Mouse (Mus musculus): ENCODE data around the gene Zkscan5. TPM values are rescaled to one million over a fixed set of nuclear protein-coding genes. Genes with fewer than 3 reads are reported as not detected.

Zkscan5 gene
- 1 to 10 TPM; 1.1 to 8.7 TPM for polyA plus RNA-seq (2012; fragmentation: generic; extraction: Trizol)

GRCm38 (mm10) chr5:145203936-145204691, at the start of gene Zkscan5:
TSS of gene Zkscan5 (plus strand) at chr5:145204562.

GRCm38 (mm10) chr5:145166536-145167305, 37.6 kb upstream of the Zkscan5 start, which contains the start of the genes Ptcd1 and Cpsf4:
TSS of gene Ptcd1 (minus strand) at chr5:145167108.
TSS of gene Cpsf4 (plus strand) at chr5:145167213.

GRCm38 (mm10) chr5:145191962-145192361, 12.4 kb upstream of the Zkscan5 start, which contains the start of gene Atp5j2:
TSS of gene Atp5j2 (minus strand) at chr5:145192062.

GRCm38 (mm10) chr5:145201321-145201991, 2.9 kb upstream of the Zkscan5 start, which contains the start of gene Zkscan14:
TSS of gene Zkscan14 (minus strand) at chr5:145201868.

GRCm38 (mm10) chr5:145231367-145231871, 27.1 kb downstream of the Zkscan5 start, which contains the start of gene Zfp655:
TSS of gene Zfp655 (plus strand) at chr5:145231715.

Other genes starting within 250 kb of the Zkscan5 start
- 10 to 100 TPM; 11.1 to 21.7 TPM for gene Smurf1, start 238.7 kb upstream of the Zkscan5 start, polyA plus RNA-seq (2012; fragmentation: generic; extraction: Trizol)
- not detected for gene Gm4871, start 171.8 kb upstream of the Zkscan5 start, polyA plus RNA-seq (2012; fragmentation: generic; extraction: Trizol)
- not detected for gene 1700018F24Rik, start 161.6 kb upstream of the Zkscan5 start, polyA plus RNA-seq (2012; fragmentation: generic; extraction: Trizol)
- 100 to 1,000 TPM in 1 of 2 experiments, 10 to 100 TPM in 1; 82.0 to 163 TPM for gene Arpc1a, start 120.7 kb upstream of the Zkscan5 start, polyA plus RNA-seq (2012; fragmentation: generic; extraction: Trizol)
- gene Kpna7, start 120.5 kb upstream of the Zkscan5 start, polyA plus RNA-seq (2012; fragmentation: generic; extraction: Trizol), result not detected
- 100 to 1,000 TPM; 214 to 895 TPM for gene Arpc1b, start 90.3 kb upstream of the Zkscan5 start, polyA plus RNA-seq (2012; fragmentation: generic; extraction: Trizol)
- 10 to 100 TPM; 75.8 to 82.1 TPM for gene Pdap1, start 64.3 kb upstream of the Zkscan5 start, polyA plus RNA-seq (2012; fragmentation: generic; extraction: Trizol)
- gene Bud31, start 64.2 kb upstream of the Zkscan5 start, polyA plus RNA-seq (2012; fragmentation: generic; extraction: Trizol), result 100 to 1,000 TPM in 1 of 2 experiments, 10 to 100 TPM in 1; 55.8 to 115 TPM
- 10 to 100 TPM in 1 of 2 experiments, 1 to 10 TPM in 1; 7.3 to 15.8 TPM for gene Ptcd1, start 37.5 kb upstream of the Zkscan5 start, polyA plus RNA-seq (2012; fragmentation: generic; extraction: Trizol)
- gene Cpsf4, start 37.3 kb upstream of the Zkscan5 start, polyA plus RNA-seq (2012; fragmentation: generic; extraction: Trizol), result 10 to 100 TPM; 21.5 to 26.2 TPM
- gene Atp5j2, start 12.5 kb upstream of the Zkscan5 start, polyA plus RNA-seq (2012; fragmentation: generic; extraction: Trizol), result 100 to 1,000 TPM; 548 to 746 TPM
- gene Zkscan14, start 2.7 kb upstream of the Zkscan5 start, polyA plus RNA-seq (2012; fragmentation: generic; extraction: Trizol), result 1 to 10 TPM; 2.4 to 8.2 TPM
- gene Zfp655, start 27.2 kb downstream of the Zkscan5 start, polyA plus RNA-seq (2012; fragmentation: generic; extraction: Trizol), result 1 to 10 TPM; 1.3 to 5.5 TPM
- 10 to 100 TPM in 1 of 2 experiments, 1 to 10 TPM in 1; 2.1 to 11.1 TPM for gene Zscan25, start 75.9 kb downstream of the Zkscan5 start, polyA plus RNA-seq (2012; fragmentation: generic; extraction: Trizol)
- gene Cyp3a57, start 140.7 kb downstream of the Zkscan5 start, polyA plus RNA-seq (2012; fragmentation: generic; extraction: Trizol), result under 1 TPM in 1 of 2 experiments, not detected in 1; 0.04 TPM